Mouse (Mus musculus) intestine, embryonic 16.5 days (tissue): ENCODE measurements around the gene Tnfrsf13c. TPM values are rescaled to one million over a fixed set of nuclear protein-coding genes. Genes with fewer than 3 reads are reported as not detected.

Experiments used
- ATAC-seq: fragments of 200-750 bp; cut with Nextera tagmentation; 2 replicates; pipeline ENCODE4 v1.8.0; 2017; ENCODE audit warnings: moderate TSS enrichment, moderate library complexity
- H3K27ac ChIP-seq: fragments of 300-500 bp; sonication (generic); 2 replicates; pipeline ENCODE4 v1.5.1; 2014; ENCODE audit warnings: mild to moderate bottlenecking, low read length
- H3K27me3 ChIP-seq: fragments of 300-500 bp; sonication (generic); replicated peaks from 2 replicates; pipeline ENCODE4 v1.6.1; 2014; ENCODE audit warnings: low read length, control low read depth, mixed read lengths; ENCODE audit not compliant: control insufficient read depth, insufficient read depth
- H3K36me3 ChIP-seq: fragments of 300-500 bp; sonication (generic); 2 replicates; pipeline ENCODE4 v1.6.1; 2014; ENCODE audit warnings: low read length, control low read depth; ENCODE audit not compliant: control insufficient read depth, insufficient read depth
- H3K4me1 ChIP-seq: fragments of 300-500 bp; sonication (generic); 2 replicates; pipeline ENCODE4 v1.6.1; 2014; ENCODE audit warnings: low read length, control low read depth, mixed read lengths; ENCODE audit not compliant: control insufficient read depth, insufficient read depth
- H3K4me2 ChIP-seq: fragments of 300-500 bp; sonication (generic); 2 replicates; pipeline ENCODE4 v1.6.1; 2014; ENCODE audit warnings: low read depth, low read length, control low read depth
- H3K4me3 ChIP-seq: fragments of 300-500 bp; sonication (generic); 2 replicates; pipeline ENCODE4 v1.5.1; 2014; ENCODE audit warnings: mild to moderate bottlenecking, low read length
- H3K9ac ChIP-seq: fragments of 300-500 bp; sonication (generic); 2 replicates; pipeline ENCODE4 v1.6.1; 2014; ENCODE audit warnings: low read depth, low read length
- H3K9me3 ChIP-seq: fragments of 300-500 bp; sonication (generic); 2 replicates; pipeline ENCODE4 v1.6.1; 2016; ENCODE audit warnings: low read length, control low read depth; ENCODE audit not compliant: control insufficient read depth
- WGBS: fragments of 180-500 bp; shearing (Covaris S2); extraction: QIAGEN DNeasy Blood & Tissue Kit; methylation state at CpG from one replicate; pipeline ENCODE4 v1.1.7; 2014; 5-methylcytosine and 5-hydroxymethylcytosine counted together
- polyA plus RNA-seq: library from polyadenylated mRNA; unstranded; fragments of >200 nt; fragmentation: Nextera tagmentation; extraction: Ambion mirVana; gene quantifications from 2 replicates; pipeline ENCODE4 v1.2.1, GENCODE M21; 2015

Gene Tnfrsf13c
- polyA plus RNA-seq, 1 experiment from 2014 or later, result 0.11 TPM

DNA sequence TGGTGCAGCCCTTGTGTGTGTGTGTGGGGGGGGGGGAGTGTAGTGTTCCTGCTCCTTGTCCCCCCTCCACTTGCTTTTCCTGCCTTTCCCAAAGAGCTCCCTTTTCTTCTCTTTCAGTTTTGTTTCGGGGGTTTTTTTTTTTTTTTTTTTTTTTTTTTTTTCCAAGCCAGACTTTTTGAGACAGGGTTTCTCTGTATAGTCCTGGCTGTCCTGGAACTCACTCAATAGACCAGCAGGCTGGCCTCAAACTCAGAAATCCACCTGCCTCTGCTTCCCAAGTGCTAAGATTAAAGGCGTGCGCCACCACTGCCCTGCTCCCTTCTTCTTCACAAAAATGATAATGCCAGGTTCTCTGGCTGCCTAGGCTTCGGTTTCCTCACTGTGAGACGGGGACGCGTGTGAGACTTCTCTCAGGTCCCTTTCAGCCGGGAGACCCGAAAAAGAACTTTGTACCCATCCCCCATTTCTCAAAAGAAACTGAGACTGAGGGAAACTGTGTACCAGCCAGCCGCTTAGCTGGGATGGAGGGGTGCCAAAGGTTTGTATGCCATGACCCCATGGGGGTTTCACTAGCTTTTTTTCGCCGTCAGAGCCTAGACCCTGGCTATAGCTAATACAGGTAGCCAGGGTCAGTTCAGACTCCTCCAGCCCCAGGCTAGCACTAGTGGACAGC lies 4.0 kb downstream of the Tnfrsf13c start:
- H3K4me1 ChIP-seq, result peaks cover 9% of the 10 kb centered on the region; the same call in 1 of the 2 replicates
- no peaks in the 10 kb centered on the region for H3K36me3 ChIP-seq
- H3K27me3 ChIP-seq, result peaks cover 39% of the 10 kb centered on the region
- no peaks in the 10 kb centered on the region for H3K9me3 ChIP-seq
- H3K9ac ChIP-seq, result no peak overlapping the region
- WGBS, result 67% methylated on average over 12 of the region's 12 CpGs
- ATAC-seq, result no peak
- no peak overlapping the region for H3K27ac ChIP-seq
- no peak overlapping the region for H3K4me3 ChIP-seq
- no peak overlapping the region for H3K4me2 ChIP-seq

DNA sequence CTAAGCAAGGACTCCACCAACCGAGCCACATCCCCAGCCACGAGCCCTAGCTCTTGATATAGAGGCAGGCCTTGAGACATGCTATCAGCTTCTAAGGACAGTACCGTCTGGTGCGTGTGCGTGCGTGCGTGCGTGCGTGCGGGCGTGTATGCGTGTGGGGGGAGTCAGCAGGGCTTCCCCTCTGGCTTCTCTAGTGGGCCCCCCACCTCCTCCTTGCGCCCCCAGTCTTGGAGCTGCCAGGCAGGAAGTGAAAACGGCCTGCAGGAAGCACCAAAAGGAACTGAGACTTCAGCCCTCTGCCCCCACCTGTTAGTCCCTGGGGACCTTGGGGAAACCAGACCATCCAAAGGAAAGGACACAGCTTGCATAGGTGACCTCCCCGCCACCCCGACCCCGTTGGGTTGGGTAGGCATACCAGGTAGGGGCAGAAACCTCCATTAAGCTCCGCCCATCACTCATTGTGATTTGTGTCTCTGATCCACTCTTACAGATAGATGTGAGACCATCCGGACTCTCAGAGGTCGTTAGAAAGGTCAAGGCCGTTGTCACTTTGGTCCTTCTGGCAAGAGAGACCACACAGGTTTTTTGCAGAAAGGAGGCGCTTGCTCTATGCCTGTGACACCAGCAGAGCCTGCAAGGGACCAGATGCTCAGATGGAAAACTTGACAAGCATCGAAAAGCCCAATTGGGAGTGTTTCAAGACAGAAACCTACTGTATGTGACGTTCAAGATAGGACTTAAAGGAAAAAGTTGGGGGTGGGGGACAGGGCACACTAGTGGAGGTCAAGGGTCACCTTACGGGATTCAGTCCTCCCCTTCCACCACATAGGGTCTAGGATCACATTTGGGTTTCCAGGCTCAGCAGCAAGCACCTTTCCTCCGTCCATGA lies 5.1 kb downstream of the Tnfrsf13c start:
- Histone ChIP-seq H3K36me3 (no peaks in the 10 kb centered on the region), H3K4me3 (no peak overlapping the region), H3K27me3 (peaks cover 39% of the 10 kb centered on the region), H3K4me1 (peaks cover 3% of the 10 kb centered on the region; the same call in 1 of the 2 replicates), H3K27ac (no peak overlapping the region), H3K4me2 (no peak overlapping the region), H3K9me3 (no peaks in the 10 kb centered on the region), H3K9ac (no peak overlapping the region)
- WGBS, result 78% methylated on average over 26 of the region's 26 CpGs
- ATAC-seq, result no peak

DNA sequence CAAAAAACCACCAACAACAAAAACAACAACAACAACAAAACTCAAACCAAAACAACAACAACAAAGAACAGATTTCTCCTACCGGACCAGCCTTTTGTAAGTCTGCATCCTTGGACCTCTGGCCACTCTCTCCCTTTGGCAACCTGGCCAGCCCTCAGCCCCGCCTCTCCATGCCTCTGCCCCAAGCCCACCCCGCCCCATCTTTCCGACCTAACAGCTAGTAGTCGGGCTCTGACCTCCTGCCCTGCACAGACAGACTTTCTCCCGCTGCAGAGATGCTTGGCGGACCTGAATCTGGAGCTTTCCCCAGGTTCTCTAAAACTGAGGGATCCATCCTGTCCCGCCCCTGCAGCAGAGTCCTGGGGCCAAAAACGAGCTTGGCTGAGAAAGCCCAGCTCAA lies 6.2 kb downstream of the Tnfrsf13c start:
- Histone ChIP-seq H3K36me3 (no peaks in the 10 kb centered on the region), H3K4me1 (no peaks in the 10 kb centered on the region), H3K27me3 (peaks cover 43% of the 10 kb centered on the region), H3K4me3 (no peak overlapping the region), H3K27ac (no peak overlapping the region), H3K9ac (no peak overlapping the region), H3K9me3 (no peaks in the 10 kb centered on the region), H3K4me2 (no peak overlapping the region)
- WGBS, result 28% methylated on average over 9 of the region's 9 CpGs
- ATAC-seq, result no peak

- WGBS, result 27% methylated on average over 7 of the region's 7 CpGs
- no peak overlapping the region for H3K27ac ChIP-seq
- no peaks in the 10 kb centered on the region for H3K9me3 ChIP-seq
- no peak for ATAC-seq
- no peak overlapping the region for H3K9ac ChIP-seq
- peaks cover 52% of the 10 kb centered on the region for H3K27me3 ChIP-seq
- H3K4me3 ChIP-seq, result no peak overlapping the region
- no peaks in the 10 kb centered on the region for H3K36me3 ChIP-seq
- peaks cover 8% of the 10 kb centered on the region for H3K4me1 ChIP-seq
- no peak overlapping the region for H3K4me2 ChIP-seq
These were observed 7.1 kb downstream of the Tnfrsf13c start for GRCm38 (mm10) chr15:82217039-82217438.

GRCm38 (mm10) chr15:82216142-82216827 lies 7.9 kb downstream of the Tnfrsf13c start:
- peaks cover 59% of the 10 kb centered on the region for H3K27me3 ChIP-seq

DNA sequence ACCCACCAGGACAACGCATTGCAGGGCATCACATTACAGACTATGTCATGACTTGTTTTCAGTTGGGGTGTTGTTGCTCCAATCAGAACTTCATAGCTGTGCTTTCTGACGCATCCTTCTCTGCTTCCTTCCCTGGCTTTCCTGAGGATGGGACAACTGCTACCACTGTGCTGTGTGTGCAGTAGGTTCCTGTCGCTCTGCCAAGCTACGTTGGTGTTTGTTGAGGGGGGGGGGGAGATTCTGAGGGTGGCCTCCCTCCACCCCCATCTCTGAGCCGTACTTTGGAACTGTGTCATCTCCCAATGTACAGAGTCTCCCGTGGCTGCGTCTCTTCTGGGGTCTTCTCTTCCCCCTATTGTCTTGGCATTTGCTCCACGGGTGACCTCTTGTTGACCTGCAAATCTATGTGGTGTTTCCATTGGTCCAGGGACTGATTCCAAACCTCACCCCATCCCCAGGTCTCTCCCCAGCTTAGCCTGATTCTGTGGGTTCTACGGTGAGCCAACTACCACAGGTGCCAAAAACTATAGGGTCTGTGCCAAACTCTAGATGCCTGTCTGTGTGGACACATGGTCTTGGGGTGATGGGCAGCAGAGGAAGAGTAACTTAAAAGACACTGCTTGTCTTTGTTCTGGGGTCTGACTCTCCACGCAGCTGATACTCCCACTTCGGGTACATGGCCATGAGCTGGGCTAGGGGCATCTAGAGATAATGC lies 8.7 kb downstream of the Tnfrsf13c start:
- H3K4me2 ChIP-seq, result no peak overlapping the region
- H3K4me1 ChIP-seq, result peaks cover 12% of the 10 kb centered on the region
- no peak overlapping the region for H3K4me3 ChIP-seq
- peaks cover 67% of the 10 kb centered on the region for H3K27me3 ChIP-seq
- WGBS, result 38% methylated on average over 11 of the region's 11 CpGs
- no peaks in the 10 kb centered on the region for H3K36me3 ChIP-seq
- ATAC-seq, result no peak
- H3K9ac ChIP-seq, result no peak overlapping the region
- no peaks in the 10 kb centered on the region for H3K9me3 ChIP-seq
- H3K27ac ChIP-seq, result no peak overlapping the region

More at GRCm38 (mm10) chr15:82216142-82216827, 7.9 kb downstream of the Tnfrsf13c start:
- Histone ChIP-seq H3K4me1 (peaks cover 12% of the 10 kb centered on the region), H3K9ac (no peak overlapping the region), H3K4me3 (no peak overlapping the region), H3K4me2 (no peak overlapping the region), H3K36me3 (no peaks in the 10 kb centered on the region), H3K27ac (no peak overlapping the region), H3K9me3 (no peaks in the 10 kb centered on the region)
- WGBS, result 53% methylated on average over 20 of the region's 20 CpGs
- ATAC-seq, result no peak

- Histone ChIP-seq H3K27me3 (peaks cover 78% of the 10 kb centered on the region), H3K9ac (no peak overlapping the region), H3K4me3 (no peak overlapping the region), H3K27ac (no peak overlapping the region), H3K36me3 (no peaks in the 10 kb centered on the region), H3K4me1 (peaks cover 12% of the 10 kb centered on the region), H3K9me3 (no peaks in the 10 kb centered on the region), H3K4me2 (no peak overlapping the region)
- ATAC-seq, result no peak
- 7% methylated on average over 4 of the region's 4 CpGs for WGBS
These were observed 10.9 kb downstream of the Tnfrsf13c start for GRCm38 (mm10) chr15:82213222-82213621.

- H3K9me3 ChIP-seq, result no peaks in the 10 kb centered on the region
- H3K9ac ChIP-seq, result peak within 1 kb of the TSS; percentile 48
- no peaks in the 10 kb centered on the region for H3K36me3 ChIP-seq
- peaks cover 82% of the 10 kb centered on the region for H3K27me3 ChIP-seq
- under 1% methylated on average over 16 of the region's 34 CpGs for WGBS
- H3K27ac ChIP-seq, result no peak within 1 kb of the TSS
- peak; percentile 37 for ATAC-seq
- H3K4me3 ChIP-seq, result peak within 1 kb of the TSS; percentile 49
- peak within 1 kb of the TSS; percentile 90 for H3K4me2 ChIP-seq
- peaks cover 12% of the 10 kb centered on the region for H3K4me1 ChIP-seq
These were observed 11.5 kb downstream of the Tnfrsf13c start, which contains the start of gene Shisa8 for GRCm38 (mm10) chr15:82212752-82213063. Shisa8 (minus strand) TSS chr15:82212815.
